9 mouse cellular contexts compared by ENCODE assay signal in the genomic region with DNA sequence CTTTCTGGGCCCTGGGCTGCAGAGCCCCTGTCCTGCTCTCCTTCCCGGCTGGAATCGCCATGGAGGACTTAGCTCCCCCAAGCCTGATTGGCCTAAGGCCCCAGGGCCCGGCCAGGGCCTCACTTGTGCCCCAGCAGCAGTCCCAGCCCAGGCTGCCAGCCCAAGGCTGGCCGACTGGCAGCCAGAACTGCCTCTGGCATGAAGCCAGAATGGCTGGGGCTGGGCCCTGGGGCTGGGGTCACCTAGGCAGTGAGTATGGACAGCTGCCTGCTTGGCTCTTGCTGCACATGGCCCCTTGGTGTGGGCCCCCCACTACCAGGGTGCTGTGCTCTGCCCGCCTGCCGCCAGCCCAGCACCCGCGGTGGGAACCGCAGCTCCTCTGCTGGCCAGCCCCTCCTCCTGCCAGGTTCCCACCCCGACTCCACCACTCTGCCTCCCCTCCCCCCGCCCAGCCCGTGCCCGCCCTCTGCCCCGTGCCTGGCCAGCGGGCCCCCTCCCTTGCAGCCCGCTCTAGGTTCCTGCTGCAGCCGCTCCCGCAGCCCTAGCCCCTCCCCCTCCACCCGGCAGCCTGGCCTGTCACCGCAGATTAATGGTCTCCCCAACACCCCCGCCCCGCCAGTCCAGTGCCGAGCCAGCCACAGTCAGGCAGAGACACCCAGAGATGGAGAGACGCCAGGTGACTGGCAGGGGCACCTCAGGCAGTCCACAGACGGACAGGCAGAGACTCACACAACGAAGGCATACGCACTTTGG. TPM values are rescaled to one million over a fixed set of nuclear protein-coding genes. Genes with fewer than 3 reads are reported as not detected.
DNase-seq lines count a peak whose midpoint lies in the region; ATAC-seq lines count a peak whose summit lies in the region.
"Had no signal": no experiment of that assay in that cellular context is flagged by ENCODE, and none has a peak within 500 bp of the region (broad histone marks: within the 10 kb centered on the region; RNA-seq: fewer than 3 reads in every experiment).

No protein-coding gene starts in this region.

- no peaks in the 10 kb centered on the region for H3K9me3 ChIP-seq in hindbrain, embryonic 14.5 days (ENCODE audit: control insufficient read depth, low read length)
- H3K9me3 ChIP-seq in liver, embryonic 11.5 days (ENCODE audit: control insufficient read depth, low read length), result no peaks in the 10 kb centered on the region

- H3K4me1 ChIP-seq in hindbrain, embryonic 14.5 days (replicated peaks; ENCODE audit: control insufficient read depth, insufficient read depth, low read length), result peaks cover 27% of the 10 kb centered on the region
- H3K4me1 ChIP-seq in liver, embryonic 11.5 days (replicated peaks; ENCODE audit: control insufficient read depth, insufficient read depth, low read length), result peaks cover 9% of the 10 kb centered on the region

- H3K27me3 ChIP-seq in hindbrain, embryonic 14.5 days (ENCODE audit: control insufficient read depth, insufficient read depth, low read length), result no peaks in the 10 kb centered on the region
- peaks cover 55% of the 10 kb centered on the region for H3K27me3 ChIP-seq in liver, embryonic 11.5 days (replicated peaks; ENCODE audit: control insufficient read depth, insufficient read depth, low read length)

- H3K9ac ChIP-seq in hindbrain, embryonic 14.5 days, result peak overlapping the region; percentile 55
- 0 out of 2 replicates have a peak overlapping the region, but pooled peaks have one; percentile 26 for H3K9ac ChIP-seq in liver, embryonic 11.5 days (ENCODE audit: low read depth, low read length)

- H3K27ac ChIP-seq in hindbrain, embryonic 14.5 days, result peak overlapping the region; percentile 79
- no peak overlapping the region for H3K27ac ChIP-seq in liver, embryonic 11.5 days (ENCODE audit: low read depth, low read length)

- ATAC-seq in hindbrain, embryonic 14.5 days (ENCODE audit: low FRiP score), result peak; percentile 84
- peak; percentile 63; the same call in 1 of the 2 replicates for ATAC-seq in liver, embryonic 11.5 days (replicated peaks; ENCODE audit: low FRiP score)

- H3K36me3 ChIP-seq in hindbrain, embryonic 14.5 days (replicated peaks; ENCODE audit: control insufficient read depth, insufficient read depth), result peaks cover 42% of the 10 kb centered on the region
- no peaks in the 10 kb centered on the region for H3K36me3 ChIP-seq in liver, embryonic 11.5 days (ENCODE audit: control insufficient read depth, insufficient read depth, low read length)

- H3K4me3 ChIP-seq in hindbrain, embryonic 14.5 days (replicated peaks; ENCODE audit: low read length), result peak overlapping the region; percentile 21
- peak overlapping the region; percentile 23 for H3K4me3 ChIP-seq in liver, embryonic 11.5 days (ENCODE audit: low read depth, low read length)

- peak; percentile 84 to 88 for DNase-seq in adrenal gland, adult (ENCODE audit: inconsistent age in 2 of 2, low spot score in 1 of 2)
- DNase-seq in cerebellum, postnatal 14 days, result peak; percentile 72 to 86
- peak; percentile 81 for DNase-seq in gastrocnemius, postnatal 10 days
- DNase-seq in hindbrain, embryonic 14.5 days (ENCODE audit: low spot score), result peak; percentile 67
- peak; percentile 61 for DNase-seq in liver, embryonic 11.5 days (ENCODE audit: low spot score)
- peak; percentile 89 for DNase-seq in neural tube, embryonic 10.5 days (ENCODE audit: extremely low spot score, low spot score)
- no peak for DNase-seq in layer of hippocampus, adult 9-11 months
- no peak for DNase-seq in left cerebral cortex, adult 11 months (ENCODE audit: low spot score)

- peak overlapping the region; percentile 54 for H3K4me2 ChIP-seq in hindbrain, embryonic 14.5 days (replicated peaks)
- H3K4me2 ChIP-seq in liver, embryonic 11.5 days, result peak overlapping the region; percentile 61

- WGBS in hindbrain, embryonic 14.5 days, result 5% methylated on average over 23 of the region's 27 CpGs
- WGBS in liver, embryonic 11.5 days, result 7% methylated on average over 25 of the region's 27 CpGs

RNA-seq across cellular contexts. Expression of a gene that starts 22.0 kb away (rescaled TPM):
- total RNA-seq in gastrocnemius, postnatal 10 days (2021), result 10 to 100 TPM in 1 of 2 experiments, 1 to 10 TPM in 1; 5.4 to 10.8 TPM
- 13.9 and 15.1 TPM in 2 replicates for polyA plus RNA-seq in hindbrain, embryonic 14.5 days (2014; fragmentation: Nextera tagmentation; extraction: Ambion mirVana)
- polyA plus RNA-seq in liver, embryonic 11.5 days (2014; fragmentation: Nextera tagmentation; extraction: Ambion mirVana), result 2.5 and 3.8 TPM in 2 replicates

RNA-seq across cellular contexts. Expression of a gene that starts 35.2 kb away (rescaled TPM):
- total RNA-seq in gastrocnemius, postnatal 10 days (2021), result 10 to 100 TPM in 1 of 2 experiments, 1 to 10 TPM in 1; 7.7 to 11.2 TPM
- 8.6 and 10.6 TPM in 2 replicates for polyA plus RNA-seq in hindbrain, embryonic 14.5 days (2014; fragmentation: Nextera tagmentation; extraction: Ambion mirVana)
- 6.4 and 7.2 TPM in 2 replicates for polyA plus RNA-seq in liver, embryonic 11.5 days (2014; fragmentation: Nextera tagmentation; extraction: Ambion mirVana)
- total RNA-seq: neutrophil, adult 5-6 weeks had no signal

Comparison
In these comparisons a context has a peak if more than half of its experiments do, and no peak if none do; other contexts are left out.
1. DNase-seq: peak in adrenal gland, adult (2 of 2), cerebellum, postnatal 14 days (2 of 2), gastrocnemius, postnatal 10 days (single experiment), hindbrain, embryonic 14.5 days (single experiment), liver, embryonic 11.5 days (single experiment) and neural tube, embryonic 10.5 days (single experiment); none in layer of hippocampus, adult 9-11 months (single experiment) and left cerebral cortex, adult 11 months (single experiment).